Mouse (Mus musculus) kidney, adult 2 months (tissue): ENCODE measurements at regions not wholly inside any gene's neighbourhood (a gene's known extent, or its start where the extent isn't known, plus 50 kb on each side); places are given as distances from the start of the nearest gene placed in this dataset.

Experiments used
- DNase-seq: peaks from one replicate; pipeline ENCODE4 v3.0.0; 2021
- H3K27ac ChIP-seq: fragments of 200-500 bp; 2 replicates; pipeline ENCODE4 v1.5.1; 2012; ENCODE audit warnings: low read depth, low read length, control low read depth, inconsistent platforms; ENCODE audit not compliant: insufficient read depth
- H3K27me3 ChIP-seq: fragments of 200-500 bp; replicated peaks from 2 replicates; pipeline ENCODE4 v1.6.1; 2012; ENCODE audit warnings: mild to moderate bottlenecking, moderate library complexity, low read length, inconsistent platforms; ENCODE audit not compliant: control insufficient read depth, insufficient read depth
- H3K36me3 ChIP-seq: fragments of 200-500 bp; 2 replicates; pipeline ENCODE4 v1.6.1; 2012; ENCODE audit warnings: mild to moderate bottlenecking, moderate library complexity, low read length, inconsistent platforms; ENCODE audit not compliant: control insufficient read depth, insufficient read depth
- H3K4me1 ChIP-seq: fragments of 200-500 bp; 2 replicates; pipeline ENCODE4 v1.6.1; 2011; ENCODE audit warnings: low read length; ENCODE audit not compliant: control insufficient read depth, insufficient read depth
- H3K4me3 ChIP-seq: fragments of 200-500 bp; 2 replicates; pipeline ENCODE4 v1.5.1; 2011; ENCODE audit warnings: mild to moderate bottlenecking, low read depth, low read length, control low read depth; ENCODE audit not compliant: insufficient read depth
- CTCF ChIP-seq: fragments of 200-500 bp; conservative IDR thresholded peaks from 2 replicates; pipeline ENCODE4 v1.5.1; 2011; ENCODE audit warnings: low read depth, mild to moderate bottlenecking, control low read depth, low read length, moderate library complexity, mixed read lengths; ENCODE audit not compliant: insufficient read depth, insufficient read length
- POLR2A ChIP-seq: fragments of 200-500 bp; IDR thresholded peaks from one replicate; pipeline ENCODE4 v1.6.1; 2011; ENCODE audit warnings: low read depth, low read length, control low read depth
- WGBS: fragments of 180-500 bp; shearing (Covaris S2); methylation state at CpG from one replicate; pipeline ENCODE4 v1.1.7; 2018; 5-methylcytosine and 5-hydroxymethylcytosine counted together

DNA sequence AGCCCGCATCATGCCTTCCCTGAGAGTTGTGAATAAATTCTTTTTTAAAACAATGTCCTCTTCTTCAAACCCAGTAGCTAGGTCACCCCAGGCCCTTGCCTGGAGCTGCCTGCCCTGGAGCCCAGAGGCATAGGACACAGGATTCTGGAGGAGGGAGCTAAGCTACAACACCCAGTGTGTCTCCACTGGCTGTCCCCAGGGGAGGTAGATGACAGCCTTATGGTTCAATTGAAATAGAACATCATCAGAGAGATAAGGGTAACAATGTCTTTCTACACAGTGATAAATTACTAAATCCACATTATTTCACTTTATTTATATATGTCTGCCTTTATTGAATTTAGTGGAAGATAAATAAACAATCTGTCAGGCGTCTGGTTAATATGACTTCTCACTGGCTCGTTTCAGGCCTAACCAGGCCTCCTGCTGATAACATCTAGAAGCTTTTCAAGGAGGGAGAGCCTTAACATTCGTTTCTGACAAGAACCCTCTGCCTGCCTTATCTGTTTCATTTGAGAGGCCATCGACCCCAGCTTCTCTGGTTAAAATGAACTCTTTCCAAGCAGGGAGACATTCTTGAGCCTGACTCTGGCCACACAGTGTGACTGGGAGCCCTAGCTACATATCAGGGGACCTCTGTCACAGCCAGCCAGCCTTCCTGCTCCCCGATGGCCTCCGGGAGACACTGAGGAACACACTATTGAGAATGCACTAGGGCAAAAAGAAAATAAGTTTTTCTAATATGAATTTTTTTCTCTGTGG, 252.1 kb upstream of the Dynlrb2 start:
- Histone ChIP-seq H3K27me3 (no peaks in the 10 kb centered on the region), H3K36me3 (no peaks in the 10 kb centered on the region), H3K27ac (no peak overlapping the region), H3K4me3 (no peak overlapping the region), H3K4me1 (0 out of 2 replicates have a peak, but pooled peaks cover 2% of the 10 kb centered on the region)
- TF ChIP-seq CTCF: no peak
- TF ChIP-seq POLR2A: no peak
- peak; percentile 70 for DNase-seq
- 64% methylated on average over 7 of the region's 7 CpGs for WGBS

GRCm38 (mm10) chr8:116248398-116248797, 256.4 kb upstream of the Dynlrb2 start:
- 55% methylated on average over 1 of the region's 1 CpGs for WGBS
- peak; percentile 77 for DNase-seq
- TF ChIP-seq POLR2A (no peak), CTCF (no peak)

GRCm38 (mm10) chr8:116243493-116243892, 261.3 kb upstream of the Dynlrb2 start:
- no peak for DNase-seq
- TF ChIP-seq CTCF (no peak), POLR2A (no peak)
- Histone ChIP-seq H3K4me1 (0 out of 2 replicates have a peak, but pooled peaks cover 2% of the 10 kb centered on the region), H3K4me3 (no peak overlapping the region), H3K27ac (no peak overlapping the region), H3K27me3 (no peaks in the 10 kb centered on the region), H3K36me3 (no peaks in the 10 kb centered on the region)
- WGBS: 68% methylated on average over 8 of the region's 8 CpGs

More at GRCm38 (mm10) chr8:116248398-116248797, 256.4 kb upstream of the Dynlrb2 start:
- H3K4me3 ChIP-seq: no peak overlapping the region
- H3K27ac ChIP-seq: no peak overlapping the region
- no peaks in the 10 kb centered on the region for H3K27me3 ChIP-seq
- H3K4me1 ChIP-seq: 0 out of 2 replicates have a peak, but pooled peaks cover 2% of the 10 kb centered on the region
- no peaks in the 10 kb centered on the region for H3K36me3 ChIP-seq

DNA sequence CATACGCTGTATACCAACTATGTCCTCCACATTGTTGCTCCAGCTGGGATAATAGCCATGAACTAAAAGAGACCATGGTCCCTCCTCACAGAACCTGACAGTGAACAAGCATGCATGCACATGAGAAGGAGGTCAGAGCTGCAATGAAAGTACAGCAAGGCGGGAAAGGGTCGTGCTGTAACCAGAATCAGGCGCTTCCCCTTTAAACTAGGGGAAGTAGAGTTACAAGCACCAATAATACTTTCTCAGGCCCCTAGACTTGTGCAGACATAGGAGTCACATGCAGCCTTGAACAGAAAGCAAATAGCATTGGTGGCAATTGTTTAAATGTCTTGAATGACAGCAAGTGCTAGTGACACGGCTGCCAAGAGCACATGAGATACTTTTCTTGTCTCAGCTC, 261.8 kb upstream of the Dynlrb2 start:
- TF ChIP-seq CTCF (no peak), POLR2A (no peak)
- Histone ChIP-seq H3K27me3 (no peaks in the 10 kb centered on the region), H3K27ac (no peak overlapping the region), H3K36me3 (no peaks in the 10 kb centered on the region), H3K4me3 (no peak overlapping the region), H3K4me1 (no peaks in the 10 kb centered on the region)
- no peak for DNase-seq
- WGBS: 82% methylated on average over 5 of the region's 5 CpGs

GRCm38 (mm10) chr8:116241987-116242242, 262.9 kb upstream of the Dynlrb2 start:
- TF ChIP-seq POLR2A (no peak), CTCF (no peak)
- Histone ChIP-seq H3K27me3 (no peaks in the 10 kb centered on the region), H3K4me1 (no peaks in the 10 kb centered on the region), H3K27ac (no peak overlapping the region), H3K36me3 (no peaks in the 10 kb centered on the region), H3K4me3 (no peak overlapping the region)
- 93% methylated on average over 5 of the region's 5 CpGs for WGBS
- no peak for DNase-seq

DNA sequence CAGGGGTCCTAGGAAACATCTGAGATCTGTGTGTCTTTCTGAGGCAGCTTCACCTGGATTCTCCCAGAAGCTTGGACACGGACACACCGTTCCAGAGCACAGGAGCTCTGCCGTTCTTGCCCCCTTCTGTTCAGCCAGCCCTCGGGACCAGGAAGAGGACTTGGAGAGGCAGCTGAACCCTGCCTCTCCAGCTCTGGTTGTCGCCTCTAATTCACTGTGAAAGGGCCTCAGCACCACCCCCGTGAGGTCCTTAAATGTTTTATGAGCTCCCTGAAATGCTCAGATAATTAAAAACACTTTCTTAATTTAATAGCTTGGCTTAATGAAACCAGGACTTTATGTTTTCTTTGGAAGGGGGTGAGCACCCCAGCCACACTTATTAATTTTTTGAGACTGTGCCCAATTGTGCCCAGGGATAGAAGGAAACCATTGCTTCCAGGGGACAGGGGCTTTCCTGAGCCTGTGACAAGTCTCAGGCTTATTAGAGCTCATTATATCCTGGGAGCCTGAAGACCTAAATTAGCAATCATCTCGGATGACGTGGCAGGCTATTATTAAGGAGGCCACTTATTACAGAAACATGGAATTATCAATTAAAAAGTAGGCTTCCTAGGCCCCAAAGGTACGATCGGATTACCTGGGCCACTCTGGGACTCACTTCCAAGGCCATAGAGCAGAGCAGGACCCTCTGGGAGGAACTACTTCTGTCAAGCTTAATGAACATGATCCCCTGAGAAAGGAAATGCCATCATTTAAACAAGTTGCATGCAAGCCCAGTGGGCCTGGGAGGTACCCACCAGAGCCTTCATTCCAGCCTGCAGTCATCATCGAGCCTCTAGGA, 263.4 kb upstream of the Dynlrb2 start:
- TF ChIP-seq CTCF: no peak
- no peak for TF ChIP-seq POLR2A
- no peaks in the 10 kb centered on the region for H3K4me1 ChIP-seq
- H3K36me3 ChIP-seq: no peaks in the 10 kb centered on the region
- no peaks in the 10 kb centered on the region for H3K27me3 ChIP-seq
- 79% methylated on average over 11 of the region's 11 CpGs for WGBS
- no peak overlapping the region for H3K27ac ChIP-seq
- no peak for DNase-seq
- no peak overlapping the region for H3K4me3 ChIP-seq

GRCm38 (mm10) chr8:116238670-116239069, 266.1 kb upstream of the Dynlrb2 start:
- Histone ChIP-seq H3K4me1 (no peaks in the 10 kb centered on the region), H3K4me3 (no peak overlapping the region), H3K36me3 (no peaks in the 10 kb centered on the region), H3K27me3 (no peaks in the 10 kb centered on the region), H3K27ac (no peak overlapping the region)
- DNase-seq: no peak
- WGBS: 100% methylated on average over 1 of the region's 1 CpGs
- TF ChIP-seq POLR2A (no peak), CTCF (no peak)
